Mouse (Mus musculus): ENCODE results near the gene Med14.

Med14 gene

GRCm38 (mm10) chrX:12673054-12673775, 88.7 kb downstream of the Med14 start, which contains the start of gene 1810030O07Rik:
Gene 1810030O07Rik, minus strand, starts transcription at chrX:12673668.
- peak; percentile 66 to 76 for DNase-seq (ENCODE audit: low spot score in 2 of 2)

- no peak for DNase-seq (ENCODE audit: low spot score in 2 of 2)
Observed at GRCm38 (mm10) chrX:12653879-12654278, 108.0 kb downstream of the Med14 start.

- no peak for DNase-seq (ENCODE audit: low spot score in 2 of 2)
Observed at GRCm38 (mm10) chrX:12651906-12652305, 110.0 kb downstream of the Med14 start.

- DNase-seq (ENCODE audit: low spot score in 2 of 2): no peak
Observed at GRCm38 (mm10) chrX:12645531-12646304, 116.2 kb downstream of the Med14 start.

GRCm38 (mm10) chrX:12644976-12645375, 116.9 kb downstream of the Med14 start:
- no peak for DNase-seq (ENCODE audit: low spot score in 2 of 2)

Data from spleen, postnatal 14 days (tissue).